Mouse (Mus musculus) hindbrain, postnatal 0 days (tissue): Measurements from ENCODE around the gene Tmbim1. TPM values are rescaled to one million over a fixed set of nuclear protein-coding genes. Genes with fewer than 3 reads are reported as not detected.
A peak's percentile ranks its signal among the peaks of the same experiment; 100 is the strongest.

Experiments used
- ATAC-seq: fragments of 200-750 bp; cut with Nextera tagmentation; 2 replicates; pipeline ENCODE4 v1.8.0; 2017; ENCODE audit warnings: mild to moderate bottlenecking, moderate TSS enrichment, moderate library complexity
- DNase-seq: peaks from one replicate; pipeline ENCODE4 v3.0.0-alpha.2; 2015; ENCODE audit warnings: low spot score
- H3K27ac ChIP-seq: fragments of 300-500 bp; sonication (generic); 2 replicates; pipeline ENCODE4 v1.5.1; 2014; ENCODE audit warnings: mild to moderate bottlenecking
- H3K27me3 ChIP-seq: fragments of 300-500 bp; sonication (generic); 2 replicates; pipeline ENCODE4 v1.6.1; 2014; ENCODE audit warnings: low read length, mixed read lengths; ENCODE audit not compliant: insufficient read depth
- H3K36me3 ChIP-seq: fragments of 300-500 bp; sonication (generic); 2 replicates; pipeline ENCODE4 v1.6.1; 2014; ENCODE audit warnings: low read length, mixed read lengths; ENCODE audit not compliant: insufficient read depth
- H3K4me1 ChIP-seq: fragments of 300-500 bp; sonication (generic); 2 replicates; pipeline ENCODE4 v1.6.1; 2014; ENCODE audit warnings: antibody characterized with exemption, low read length, mixed read lengths; ENCODE audit not compliant: insufficient read depth
- H3K4me2 ChIP-seq: fragments of 300-500 bp; sonication (generic); 2 replicates; pipeline ENCODE4 v1.6.1; 2014; ENCODE audit warnings: low read depth, mild to moderate bottlenecking, low read length, moderate library complexity, mixed read lengths
- H3K4me3 ChIP-seq: fragments of 300-500 bp; sonication (generic); 2 replicates; pipeline ENCODE4 v1.5.1; 2014; ENCODE audit warnings: low read length
- H3K9ac ChIP-seq: fragments of 300-500 bp; sonication (generic); replicated peaks from 2 replicates; pipeline ENCODE4 v1.6.1; 2014; ENCODE audit warnings: mild to moderate bottlenecking, low read length, moderate library complexity, mixed read lengths
- H3K9me3 ChIP-seq: fragments of 300-500 bp; sonication (generic); 2 replicates; pipeline ENCODE4 v1.6.1; 2016; ENCODE audit warnings: low read length, mixed read lengths
- CTCF ChIP-seq: IDR thresholded peaks from 2 replicates; pipeline ENCODE4 v1.5.1; 2016; ENCODE audit warnings: antibody characterized with exemption, control low read depth, low read depth
- WGBS: fragments of 180-500 bp; shearing (Covaris S2); extraction: QIAGEN DNeasy Blood & Tissue Kit; methylation state at CpG from one replicate; pipeline ENCODE4 v1.1.7; 2014; 5-methylcytosine and 5-hydroxymethylcytosine counted together
- polyA plus RNA-seq: library from polyadenylated mRNA; unstranded; fragments of >200 nt; fragmentation: Nextera tagmentation; extraction: Ambion mirVana; gene quantifications from 2 replicates; pipeline ENCODE4 v1.2.1, GENCODE M21; 2015
- total RNA-seq: library from RNA; depleted of rRNA; stranded (reverse); fragments of >200 nt; gene quantifications from 2 replicates; pipeline ENCODE4 v1.2.3, GENCODE M21; 2014

Tmbim1 gene
- total and polyA plus RNA-seq, 2 experiments from 2014 or later = 14.8 to 17.5 TPM

DNA sequence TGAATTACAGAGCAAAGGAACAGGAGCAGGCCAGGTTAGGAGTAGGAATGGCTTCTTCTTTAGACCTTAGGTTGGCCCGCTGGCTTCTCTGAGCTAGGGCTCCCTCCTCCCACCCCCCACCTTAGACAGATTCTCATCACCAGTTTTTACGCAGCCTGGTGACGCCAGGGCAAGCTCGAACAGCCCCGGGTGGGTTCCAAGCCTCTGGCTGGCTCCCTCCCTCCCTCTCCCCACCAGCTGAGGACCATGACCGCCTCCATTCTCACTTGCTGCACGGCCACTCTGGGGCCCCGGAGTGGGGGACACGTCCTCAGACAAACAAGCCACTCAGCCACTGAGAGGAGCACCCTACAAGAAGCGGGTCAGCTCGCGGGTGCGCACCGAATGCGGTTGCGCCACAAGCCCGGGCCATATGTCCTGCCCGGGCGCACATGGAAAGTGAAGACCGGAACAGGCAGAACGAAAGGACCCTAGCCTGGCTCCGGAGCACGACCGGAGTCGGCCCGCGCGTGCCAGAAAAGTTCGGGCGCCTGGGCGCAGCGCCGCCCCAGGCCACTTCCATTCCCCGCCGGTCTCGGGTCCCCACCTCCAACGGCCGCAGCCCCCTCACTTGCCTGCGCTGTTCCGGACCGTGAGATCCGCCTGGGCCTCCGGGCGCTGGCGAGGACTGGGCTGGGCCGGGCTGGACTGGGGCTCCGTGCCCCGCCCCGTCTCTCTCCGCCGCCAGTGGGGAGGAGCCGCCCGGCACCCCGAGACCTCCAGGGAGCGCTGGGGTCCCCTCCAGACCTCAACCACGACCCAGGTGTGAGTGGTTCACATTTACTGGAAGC, 1.7 kb downstream of the Tmbim1 start:
- Histone ChIP-seq H3K27ac (peak overlapping the region; percentile 75), H3K9me3 (no peaks in the 10 kb centered on the region), H3K4me1 (peaks cover 7% of the 10 kb centered on the region; the same call in 1 of the 2 replicates), H3K27me3 (no peaks in the 10 kb centered on the region), H3K4me2 (peak overlapping the region; percentile 64), H3K4me3 (peak overlapping the region; percentile 50), H3K9ac (peak overlapping the region; percentile 52), H3K36me3 (no peaks in the 10 kb centered on the region)
- 4% methylated on average over 55 of the region's 56 CpGs for WGBS
- ATAC-seq = peak; percentile 85
- TF ChIP-seq CTCF = no peak
- DNase-seq = peak; percentile 49

DNA sequence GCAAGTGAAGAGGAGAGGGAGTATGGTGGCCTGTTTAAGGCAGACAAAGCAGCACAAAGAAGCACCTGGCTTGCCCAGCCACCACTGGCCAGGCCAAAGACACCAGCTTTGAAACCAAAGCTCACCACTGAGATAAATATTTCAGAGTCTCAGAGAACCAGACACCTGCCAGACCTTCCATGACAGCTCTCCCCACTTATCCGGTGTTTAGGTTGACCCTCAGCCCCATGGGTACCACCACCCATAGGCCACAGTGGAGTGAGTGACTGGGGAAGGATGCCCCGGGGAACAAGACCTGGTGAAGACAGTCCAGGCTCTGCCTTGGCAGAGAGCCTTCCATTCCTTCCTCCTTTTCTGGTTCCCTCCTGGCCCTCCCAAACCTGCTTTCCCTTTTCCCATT, 2.6 kb downstream of the Tmbim1 start:
- DNase-seq (no peak), ATAC-seq (no peak)
- peak overlapping the region; percentile 64; the same call in 1 of the 2 replicates for H3K4me2 ChIP-seq
- H3K27ac ChIP-seq = no peak overlapping the region
- TF ChIP-seq CTCF = no peak
- no peaks in the 10 kb centered on the region for H3K27me3 ChIP-seq
- H3K4me1 ChIP-seq = peaks cover 8% of the 10 kb centered on the region; the same call in 1 of the 2 replicates
- H3K4me3 ChIP-seq = no peak overlapping the region
- H3K9me3 ChIP-seq = no peaks in the 10 kb centered on the region
- 76% methylated on average over 2 of the region's 2 CpGs for WGBS
- H3K36me3 ChIP-seq = no peaks in the 10 kb centered on the region
- H3K9ac ChIP-seq = no peak overlapping the region

DNA sequence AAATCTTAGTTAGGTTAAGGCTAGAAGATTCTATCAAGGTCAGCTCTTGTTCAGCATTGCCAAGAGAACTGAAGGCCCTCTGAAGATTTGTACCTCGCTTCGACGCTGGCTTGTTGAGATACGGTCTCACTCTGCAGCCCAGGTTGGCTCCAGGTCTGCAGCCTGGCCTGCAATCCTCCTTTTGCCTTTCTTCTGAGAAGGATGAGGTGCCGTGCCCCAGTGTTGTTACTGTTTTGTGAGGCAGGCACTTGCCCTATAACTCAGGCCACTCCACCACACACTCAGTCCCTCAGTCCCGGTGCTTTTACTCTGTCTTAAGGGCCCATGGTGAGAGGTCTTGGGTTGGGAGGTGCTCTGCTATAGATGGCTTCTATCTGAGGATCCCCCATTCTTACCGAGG, 3.2 kb downstream of the Tmbim1 start:
- Histone ChIP-seq H3K4me1 (peaks cover 9% of the 10 kb centered on the region; the same call in 1 of the 2 replicates), H3K9ac (no peak overlapping the region), H3K4me2 (no peak overlapping the region), H3K27me3 (no peaks in the 10 kb centered on the region), H3K36me3 (no peaks in the 10 kb centered on the region), H3K27ac (no peak overlapping the region), H3K9me3 (no peaks in the 10 kb centered on the region), H3K4me3 (no peak overlapping the region)
- DNase-seq (no peak), ATAC-seq (no peak)
- no peak for TF ChIP-seq CTCF
- 92% methylated on average over 7 of the region's 7 CpGs for WGBS

DNA sequence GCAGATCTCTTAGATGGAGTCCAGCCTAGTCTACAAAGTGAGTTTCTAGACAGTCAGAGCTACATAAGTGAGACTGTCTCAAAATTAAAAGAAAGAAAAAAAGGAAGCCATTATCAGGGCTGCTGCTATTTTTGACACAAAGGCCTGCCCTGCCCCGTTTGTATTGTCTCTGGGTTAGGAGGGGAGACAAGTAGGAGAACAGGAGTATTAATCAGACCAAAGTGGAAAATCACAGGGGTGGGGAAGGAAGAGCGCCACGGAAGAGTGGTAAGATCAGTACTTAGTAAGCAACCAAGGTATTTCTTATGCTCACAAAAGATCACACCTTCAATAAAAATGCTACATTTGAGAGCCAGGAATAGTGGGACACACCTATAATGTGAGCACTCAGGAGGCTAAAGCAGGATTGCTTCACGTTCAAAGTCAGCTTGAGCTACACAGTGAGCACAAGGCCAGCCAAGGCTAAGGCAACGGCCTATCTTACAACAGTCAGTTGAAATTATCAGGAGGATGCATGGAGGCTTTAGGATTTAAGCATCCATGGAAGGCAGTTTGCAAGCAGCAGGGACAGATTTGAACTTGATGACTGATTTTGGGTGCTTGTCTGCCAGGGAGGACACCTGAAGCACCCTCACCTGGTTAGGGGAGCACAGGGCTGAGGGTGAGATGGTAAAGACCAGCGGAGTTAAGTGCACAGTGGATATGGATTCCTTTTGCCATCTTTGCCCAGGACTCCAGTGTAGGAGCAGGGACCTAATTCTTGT, 4.9 kb downstream of the Tmbim1 start:
- H3K9me3 ChIP-seq = no peaks in the 10 kb centered on the region
- H3K9ac ChIP-seq = no peak overlapping the region
- no peak overlapping the region for H3K27ac ChIP-seq
- WGBS = 85% methylated on average over 6 of the region's 6 CpGs
- no peak for TF ChIP-seq CTCF
- ATAC-seq (no peak), DNase-seq (no peak)
- H3K36me3 ChIP-seq = no peaks in the 10 kb centered on the region
- peaks cover 26% of the 10 kb centered on the region for H3K4me1 ChIP-seq
- no peak overlapping the region for H3K4me2 ChIP-seq
- no peaks in the 10 kb centered on the region for H3K27me3 ChIP-seq
- no peak overlapping the region for H3K4me3 ChIP-seq

DNA sequence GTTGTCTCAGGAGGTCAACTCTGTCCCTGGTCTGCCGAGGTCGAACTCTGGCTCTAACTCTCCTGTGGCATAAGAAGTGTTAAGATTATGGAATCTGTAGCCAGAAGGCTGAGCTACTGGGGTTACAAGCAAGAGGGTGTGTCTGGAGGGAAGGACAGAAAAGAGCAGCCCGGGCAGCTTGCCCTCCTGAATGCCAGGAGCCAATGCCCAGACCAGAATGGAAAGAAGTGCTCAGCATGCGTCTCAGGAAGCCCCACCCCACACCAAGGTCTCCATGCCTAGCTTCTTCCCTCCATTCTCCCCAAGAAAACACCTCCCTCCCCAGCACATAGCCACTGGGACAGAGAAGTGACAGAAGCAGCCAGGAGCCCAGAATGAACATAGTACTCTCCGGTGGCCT, 6.4 kb downstream of the Tmbim1 start:
- no peak overlapping the region for H3K4me3 ChIP-seq
- DNase-seq (peak; percentile 49), ATAC-seq (no peak)
- no peak overlapping the region for H3K4me2 ChIP-seq
- no peak for TF ChIP-seq CTCF
- H3K9ac ChIP-seq = no peak overlapping the region
- H3K9me3 ChIP-seq = no peaks in the 10 kb centered on the region
- WGBS = 57% methylated on average over 5 of the region's 5 CpGs
- no peaks in the 10 kb centered on the region for H3K27me3 ChIP-seq
- no peaks in the 10 kb centered on the region for H3K36me3 ChIP-seq
- peak overlapping the region; percentile 26; the same call in 1 of the 2 replicates for H3K27ac ChIP-seq
- H3K4me1 ChIP-seq = peaks cover 36% of the 10 kb centered on the region

DNA sequence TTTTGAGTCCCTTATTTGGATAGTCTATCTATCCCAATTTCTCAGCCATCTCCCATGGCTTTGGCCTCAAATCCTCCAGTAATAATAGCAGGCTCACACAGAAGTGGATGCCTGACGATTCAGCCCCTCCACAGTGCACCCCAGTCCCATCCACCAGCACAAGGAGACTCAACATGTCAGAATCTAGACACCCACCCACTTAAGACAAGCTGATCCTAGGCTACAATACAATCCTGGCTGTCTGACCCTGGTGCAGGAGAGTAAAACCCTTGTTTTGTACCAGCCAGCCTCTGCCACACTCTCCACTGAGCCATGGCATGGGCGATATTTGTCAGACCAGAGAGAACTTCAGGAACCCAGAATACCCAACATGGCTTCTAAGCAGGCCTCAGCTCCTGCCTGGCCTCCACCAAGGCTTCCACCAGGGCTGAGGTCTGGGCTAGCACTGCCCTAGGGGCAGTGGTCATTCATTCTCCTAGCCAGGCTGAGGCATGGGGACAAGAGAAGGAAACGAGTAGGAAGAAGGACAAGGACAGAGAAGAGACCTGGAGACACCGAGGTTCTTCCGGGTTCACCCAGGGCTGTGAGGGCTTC, 7.2 kb downstream of the Tmbim1 start:
- no peak for TF ChIP-seq CTCF
- Histone ChIP-seq H3K9me3 (no peaks in the 10 kb centered on the region), H3K27me3 (no peaks in the 10 kb centered on the region), H3K9ac (0 out of 2 replicates have a peak overlapping the region, but pooled peaks have one; percentile 3), H3K36me3 (no peaks in the 10 kb centered on the region), H3K4me3 (no peak overlapping the region), H3K4me1 (peaks cover 33% of the 10 kb centered on the region), H3K27ac (0 out of 2 replicates have a peak overlapping the region, but pooled peaks have one; percentile 26), H3K4me2 (no peak overlapping the region)
- no peak for DNase-seq
- WGBS = 96% methylated on average over 5 of the region's 5 CpGs
- no peak for ATAC-seq
